Mouse (Mus musculus) gastrocnemius, adult 8-10 months (tissue): ENCODE results near the gene Kcnmb4. TPM values are rescaled to one million over a fixed set of nuclear protein-coding genes. Genes with fewer than 3 reads are reported as not detected.

ENCODE experiments used
- DNase-seq, 2 experiments: peaks; one replicate each; pipeline ENCODE4 v3.0.0; 2022; ENCODE audit warnings: low spot score in 2 of 2
- total RNA-seq, 4 experiments: library from RNA; stranded (reverse); gene quantifications; 2 replicates each; pipeline ENCODE4 v1.2.4; 2022

Gene Kcnmb4
- total RNA-seq, 4 experiments from 2014 or later, result 0.21 to 0.22 TPM; not detected in 2

DNA sequence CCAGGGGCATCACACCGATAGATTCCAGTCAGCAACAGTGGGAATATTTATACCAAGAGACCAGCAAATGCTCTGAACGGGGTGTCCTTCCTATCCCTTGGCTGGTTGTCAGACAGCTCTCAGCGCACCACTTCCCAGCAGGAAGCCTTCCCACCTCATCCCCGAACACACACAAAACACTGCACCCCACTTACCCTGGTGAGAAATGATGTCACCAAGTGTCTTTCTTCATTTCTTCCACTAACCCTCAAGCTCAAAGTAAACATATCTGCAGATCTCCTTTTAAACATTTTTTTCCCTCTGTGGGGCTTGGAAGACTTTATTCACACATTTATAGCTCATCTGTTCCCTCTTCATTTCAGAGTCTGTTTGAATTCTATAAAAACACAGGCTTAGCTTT is 70.0 kb downstream of the Kcnmb4 start:
- no peak for DNase-seq

DNA sequence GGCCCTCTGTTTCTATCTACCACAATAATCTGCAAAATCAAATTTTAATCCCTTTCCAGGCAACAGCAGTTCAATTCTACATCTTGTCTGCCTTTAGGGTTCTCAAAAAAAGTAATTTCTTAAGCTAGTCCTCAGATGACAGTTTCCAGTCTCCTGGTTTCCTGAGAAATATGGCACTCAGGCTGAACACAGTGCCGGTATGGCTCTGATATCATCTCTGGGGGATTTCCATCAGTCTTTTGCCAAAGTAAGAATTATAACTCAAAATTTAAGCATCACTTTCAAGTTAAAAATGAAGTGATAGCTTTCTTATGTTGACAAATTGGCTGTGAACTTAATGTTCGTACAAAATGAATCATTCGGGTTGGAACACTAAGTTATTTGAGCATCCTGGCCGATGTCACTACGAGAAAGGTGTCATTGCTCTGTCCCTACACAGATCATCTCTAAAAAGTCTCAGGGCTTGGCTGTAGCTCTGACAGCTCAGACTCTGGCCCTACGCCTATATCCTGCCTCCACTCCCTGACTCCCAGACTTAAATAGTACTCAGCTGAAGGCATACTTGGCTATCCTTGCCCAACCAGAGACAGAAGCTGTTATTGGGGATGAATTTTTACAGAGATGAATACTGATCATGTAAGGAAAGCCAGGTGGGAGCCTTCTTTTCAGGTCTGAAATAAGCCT is 70.8 kb downstream of the Kcnmb4 start:
- no peak for DNase-seq

DNA sequence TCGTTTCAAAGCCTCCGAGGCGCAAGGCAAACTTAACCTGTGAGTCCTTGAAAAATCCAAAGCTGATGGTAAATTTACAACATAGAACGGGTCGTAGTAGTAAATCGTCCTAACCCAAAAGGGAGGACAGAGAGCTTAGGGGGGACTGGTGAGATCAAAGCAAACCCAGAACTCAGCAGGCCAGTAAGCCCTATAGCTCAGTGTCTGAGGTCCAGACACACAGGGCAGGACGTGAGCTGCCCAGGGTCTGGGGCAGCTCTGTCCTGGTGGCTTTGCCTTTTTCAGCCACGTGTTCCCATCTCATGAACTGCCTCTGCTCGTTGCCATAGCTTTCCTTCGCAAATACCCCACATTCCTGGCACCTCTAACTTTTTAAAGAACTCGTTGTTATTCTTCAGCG is 75.7 kb downstream of the Kcnmb4 start:
- no peak for DNase-seq

DNA sequence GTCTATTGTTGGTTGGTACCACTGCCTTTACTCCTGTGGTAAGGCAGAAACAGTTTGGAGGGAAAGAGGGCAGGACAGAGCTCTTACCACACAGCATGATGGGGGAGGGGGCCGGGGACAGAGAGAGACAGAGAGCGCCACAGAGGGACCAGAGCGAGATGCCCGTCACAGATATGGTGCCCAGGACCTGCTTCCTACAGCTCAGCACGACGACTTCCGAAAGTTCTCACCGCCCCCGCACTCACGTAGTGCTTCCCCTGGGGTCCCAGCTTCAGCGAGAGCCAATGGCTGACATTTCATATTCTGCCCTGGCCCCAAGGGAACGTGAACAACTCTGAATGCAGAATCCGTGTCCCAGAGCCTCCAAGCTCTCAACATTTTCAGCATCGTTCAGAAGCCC is 76.1 kb downstream of the Kcnmb4 start:
- no peak for DNase-seq

DNA sequence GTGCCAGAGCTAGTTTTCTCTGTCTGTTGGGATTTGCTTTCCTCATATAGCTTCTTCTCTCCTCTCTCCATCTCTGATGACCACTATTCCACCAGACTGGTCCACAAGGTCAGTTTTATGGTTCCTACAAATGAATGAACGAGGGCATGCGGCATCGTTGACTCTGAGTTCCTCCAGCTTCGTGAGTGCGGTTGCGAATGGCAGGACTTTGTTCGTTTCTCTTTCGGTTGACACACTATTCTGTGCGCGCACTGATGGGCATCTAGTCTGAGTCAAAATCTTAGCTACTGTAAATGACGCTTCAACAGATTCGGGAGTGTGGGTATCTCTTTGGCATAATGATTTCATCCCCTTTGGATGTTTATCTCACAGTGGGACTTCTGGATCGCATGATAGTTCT is 76.7 kb downstream of the Kcnmb4 start:
- DNase-seq, result no peak

DNA sequence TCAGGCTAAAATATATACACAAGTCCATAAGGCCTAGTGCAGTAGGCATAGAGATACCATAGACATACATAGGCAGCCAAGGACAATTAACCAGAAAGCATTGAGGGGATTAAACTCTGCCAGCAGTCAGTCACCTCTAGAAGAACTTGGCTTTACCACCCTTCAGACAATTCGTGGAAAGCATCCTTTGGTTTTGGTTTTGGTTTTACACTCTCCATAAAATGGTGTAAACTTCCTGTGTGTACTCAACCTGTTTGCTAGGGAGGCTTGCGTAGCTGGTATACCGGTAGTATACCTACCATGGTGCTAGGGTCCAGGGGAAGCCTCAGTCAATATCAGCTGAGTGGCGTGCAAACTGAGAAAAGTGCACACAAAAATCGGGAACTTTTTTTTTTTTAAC is 77.4 kb downstream of the Kcnmb4 start:
- DNase-seq, result no peak

DNA sequence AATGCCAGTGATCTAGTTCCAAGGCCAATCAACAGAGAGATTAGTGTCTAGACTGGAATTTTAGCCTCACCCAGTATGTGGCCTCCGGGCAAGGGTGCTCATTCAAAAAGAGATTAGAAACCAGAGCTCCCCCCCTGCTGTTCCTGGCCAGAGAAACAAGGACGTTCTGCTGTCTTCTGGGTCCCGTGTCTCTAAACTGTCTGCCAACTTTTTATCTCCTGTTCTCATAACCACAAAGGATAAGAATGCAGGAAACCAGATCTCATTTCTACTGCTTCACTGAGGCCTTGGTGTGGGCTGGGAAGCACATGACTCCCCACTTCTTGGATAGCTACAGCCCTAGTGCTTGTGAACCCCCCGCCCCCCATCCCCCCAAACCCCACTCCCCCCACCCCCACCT is 79.1 kb downstream of the Kcnmb4 start:
- no peak for DNase-seq

DNA sequence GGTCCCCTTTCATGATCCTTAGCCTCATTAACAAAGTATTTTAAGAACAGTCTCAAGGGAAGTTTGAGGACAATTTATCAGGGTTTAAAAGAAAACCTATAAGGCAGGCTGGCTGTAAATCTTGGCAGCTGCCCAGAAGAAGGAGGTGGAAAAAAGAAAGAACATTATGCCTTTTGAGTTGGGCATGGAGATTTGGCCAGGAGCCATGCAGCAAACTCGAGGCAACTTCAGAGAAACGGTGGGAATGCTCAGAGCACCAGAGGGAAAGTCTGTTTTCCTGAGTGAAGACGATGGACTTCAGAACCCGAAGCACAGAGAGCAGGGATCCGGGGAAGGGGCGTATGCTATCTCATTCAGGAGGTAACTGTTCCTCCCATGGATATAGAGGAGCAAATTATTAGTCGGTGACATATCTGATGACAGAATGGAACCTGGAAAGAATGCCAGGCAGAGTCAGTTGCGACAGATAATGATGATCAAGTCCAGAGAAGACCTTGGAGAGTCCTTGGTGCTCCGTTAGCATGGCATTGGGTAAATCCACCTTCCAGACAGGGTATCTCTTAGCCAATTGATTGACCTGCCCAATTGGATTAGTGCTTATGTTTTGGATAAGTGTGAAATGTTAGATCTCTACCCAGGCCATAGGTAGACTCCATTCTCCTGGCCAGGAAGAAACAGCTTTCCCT is 79.7 kb downstream of the Kcnmb4 start:
- no peak for DNase-seq

DNA sequence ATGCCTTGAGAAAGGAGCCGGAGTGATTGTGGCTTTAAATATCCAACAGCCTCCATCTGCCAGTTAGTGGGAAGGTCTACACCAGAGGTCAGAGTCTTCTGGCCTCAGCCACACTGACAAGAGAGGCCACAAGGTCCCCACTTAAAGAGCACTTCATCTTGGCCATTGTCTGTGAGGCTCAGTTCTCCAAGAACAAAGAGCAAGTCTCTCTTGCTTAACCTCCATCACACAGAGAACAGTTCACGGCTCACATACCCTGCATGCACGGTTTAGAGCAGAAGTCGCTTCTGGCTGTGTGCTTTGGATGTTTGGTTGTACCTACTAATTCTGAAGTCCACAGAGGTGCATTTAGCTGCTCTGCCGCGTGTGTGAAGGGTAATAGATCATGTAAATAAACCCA is 84.8 kb downstream of the Kcnmb4 start:
- DNase-seq, result no peak

DNA sequence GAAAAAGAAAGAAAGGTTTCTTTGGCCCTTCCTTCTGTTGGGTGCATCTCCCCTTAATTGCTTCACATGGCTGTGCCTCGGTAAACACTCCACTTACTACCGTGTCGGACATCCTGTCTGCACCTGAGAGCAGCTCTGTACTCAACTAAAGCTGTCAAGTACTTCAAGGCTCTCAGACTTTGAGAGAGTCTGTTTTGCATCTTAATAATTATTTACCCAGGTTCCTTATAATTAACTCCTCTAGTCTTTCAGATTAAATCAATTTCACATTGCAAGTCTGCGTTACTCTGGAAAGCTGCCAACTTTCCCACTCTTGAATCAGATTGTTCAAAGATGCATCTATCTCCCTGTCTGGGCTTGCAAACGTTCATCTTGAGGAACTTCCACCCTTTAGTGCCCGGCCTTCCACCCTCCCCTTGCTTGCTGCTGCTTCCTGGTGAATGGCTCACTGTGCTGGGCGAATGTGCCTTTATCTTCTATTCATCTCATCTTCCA is 87.2 kb downstream of the Kcnmb4 start:
- DNase-seq, result no peak

DNA sequence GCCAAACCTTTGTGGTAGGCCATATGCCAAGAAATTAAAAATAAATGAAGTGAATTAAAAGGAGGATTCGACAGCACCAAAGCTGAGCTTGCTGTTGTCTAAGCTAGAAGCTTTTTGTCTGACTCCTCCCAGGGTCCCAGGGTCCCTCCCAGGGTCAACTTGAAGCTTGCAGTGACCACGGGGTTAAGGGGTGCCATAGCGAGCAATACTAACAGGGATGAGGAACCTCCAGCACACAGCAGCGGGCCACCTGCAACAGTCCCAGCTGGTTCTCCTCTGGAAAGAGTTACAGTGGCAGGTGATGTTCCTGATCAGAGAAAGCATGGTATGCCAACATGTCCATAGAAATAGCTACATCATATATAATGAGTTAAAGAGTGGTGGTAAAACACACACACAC is 89.3 kb downstream of the Kcnmb4 start:
- no peak for DNase-seq

DNA sequence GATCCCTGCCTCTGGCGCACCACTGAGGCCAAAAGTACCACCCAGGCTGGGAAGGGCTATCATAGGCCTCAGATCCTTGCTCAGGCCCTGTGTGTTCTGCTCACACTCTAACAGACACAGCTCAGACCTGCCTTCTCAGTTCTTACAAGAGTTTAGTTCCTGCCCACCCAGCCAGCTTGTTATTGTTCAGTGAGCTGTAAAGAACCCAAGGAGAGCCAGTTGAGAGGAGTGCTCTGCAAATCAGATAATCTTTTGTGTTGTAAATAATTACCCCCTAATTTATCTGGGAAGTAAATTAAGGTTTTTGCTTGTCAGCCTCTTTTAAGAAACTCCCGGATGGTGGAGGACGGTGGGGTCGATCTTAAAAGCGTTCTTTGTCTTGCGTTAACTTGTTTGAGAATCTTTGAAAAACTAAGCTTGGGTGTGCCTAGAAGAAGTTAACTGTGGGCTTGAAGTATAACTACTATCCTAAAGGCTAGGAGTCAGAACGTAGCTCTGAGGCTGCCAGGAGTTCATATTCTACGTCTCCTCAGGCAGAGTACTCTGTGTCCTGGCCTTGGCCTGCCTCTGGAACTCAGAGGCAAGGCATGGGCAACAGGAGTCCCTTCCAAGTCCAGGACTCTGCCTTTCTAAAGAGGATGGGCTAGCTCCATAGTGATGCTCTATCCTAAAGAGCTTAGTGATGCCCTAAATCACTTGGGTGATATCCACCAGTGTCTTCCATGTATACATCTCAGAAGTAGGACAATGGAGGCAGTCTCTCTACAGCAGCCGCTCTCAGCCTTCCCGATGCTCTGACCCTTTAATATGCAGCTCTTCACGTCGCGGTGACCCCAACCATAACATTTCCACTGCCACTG is 90.6 kb downstream of the Kcnmb4 start:
- no peak for DNase-seq

DNA sequence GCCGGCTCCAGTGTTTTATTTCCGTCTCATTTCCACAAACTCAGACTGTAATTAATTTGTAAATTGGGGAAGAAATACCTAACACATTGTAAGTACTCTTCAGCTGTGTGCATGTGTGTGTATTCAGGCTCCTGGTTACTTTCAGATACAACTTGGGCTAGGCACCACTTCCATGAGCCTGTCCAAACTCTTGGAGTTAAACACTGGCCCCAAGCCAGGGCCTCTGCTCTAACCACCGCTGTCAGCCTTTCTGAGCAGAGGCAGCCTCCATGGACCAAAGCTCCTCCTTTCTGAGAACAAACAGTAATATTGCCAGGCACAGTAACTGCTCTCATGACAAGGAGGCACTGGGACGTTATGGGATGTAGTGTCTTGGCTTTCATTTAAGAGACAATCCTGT is 96.8 kb downstream of the Kcnmb4 start:
- DNase-seq, result no peak

DNA sequence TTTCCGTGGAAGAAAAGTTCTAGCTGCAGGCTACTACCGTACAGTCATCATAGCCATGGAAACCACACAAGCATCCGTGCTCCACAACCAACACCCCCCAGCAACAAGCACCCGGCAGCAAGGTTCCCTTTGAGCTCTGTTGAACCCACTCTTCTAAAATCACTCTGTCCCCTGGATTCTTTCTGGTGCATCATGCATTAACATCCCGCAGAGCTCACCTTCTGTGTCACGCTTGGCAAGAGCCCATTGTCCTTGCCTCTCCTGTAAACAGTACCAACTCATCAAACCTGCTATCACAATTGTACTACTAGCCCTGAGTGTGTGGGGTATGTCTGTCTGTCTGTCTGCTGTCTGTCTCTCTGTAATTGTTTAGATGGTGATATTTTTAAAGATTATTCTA is 99.6 kb downstream of the Kcnmb4 start:
- no peak for DNase-seq

DNA sequence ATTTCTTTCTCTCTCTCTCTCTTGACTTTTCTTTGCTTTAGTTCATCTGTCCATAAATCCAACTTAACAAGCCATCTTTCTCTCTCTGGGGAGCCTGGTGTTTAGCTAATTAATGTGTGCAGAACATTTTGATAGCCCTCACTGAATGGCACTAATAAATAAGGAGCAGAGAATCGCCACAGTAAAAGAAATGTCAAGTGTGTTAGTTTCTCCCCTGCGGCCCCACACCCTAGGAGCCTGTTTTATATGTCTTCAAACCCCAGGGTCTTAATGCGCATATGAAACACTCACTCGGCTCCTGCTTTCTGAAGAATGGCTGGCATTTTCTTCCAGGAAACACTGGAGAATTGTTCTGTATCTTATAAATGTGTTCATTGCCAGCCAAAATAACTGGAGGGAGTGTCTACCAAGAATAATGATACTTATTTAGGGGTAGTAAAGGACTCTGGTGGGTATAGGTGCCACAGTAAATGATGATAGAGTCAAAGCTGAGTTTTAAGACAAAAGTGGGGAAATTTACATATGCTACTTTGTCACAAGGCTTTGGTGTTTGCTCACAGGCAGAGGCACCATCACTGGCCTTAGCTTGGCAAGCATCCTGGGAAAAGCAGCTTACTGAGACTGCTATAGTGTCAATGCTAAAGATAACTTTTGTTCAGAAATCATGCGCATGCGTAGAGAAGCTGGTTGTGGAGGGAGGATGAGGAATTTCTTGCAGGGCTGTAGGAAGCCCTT is 102.5 kb downstream of the Kcnmb4 start:
- no peak for DNase-seq

Other genes starting within 250 kb of the Kcnmb4 start
- gene Ptprb, start 198.4 kb downstream of the Kcnmb4 start, total RNA-seq, result 10 to 100 TPM; 16.5 to 22.8 (median 20.0) TPM
- gene Cnot2, start 107.6 kb upstream of the Kcnmb4 start, total RNA-seq, result 10 to 100 TPM; 24.7 to 28.5 (median 27.5) TPM